Comparison of ENCODE assay signal across 16 mouse cellular contexts in genomic region chr11:102356190-102356589, GRCm38 (mm10). TPM values are rescaled to one million over a fixed set of nuclear protein-coding genes. Genes with fewer than 3 reads are reported as not detected.
"Had no signal": no experiment of that assay in that cellular context is flagged by ENCODE, and none has a peak within 500 bp of the region (broad histone marks: within the 10 kb centered on the region; RNA-seq: fewer than 3 reads in every experiment).

No protein-coding gene starts in this region.

- H3K4me3 ChIP-seq: layer of hippocampus, adult 2 months; limb, embryonic 13.5 days; midbrain, embryonic 13.5 days; stomach, embryonic 15.5 days had no signal

- DNase-seq: kidney, postnatal 10 days; kidney, postnatal 4 days; left cerebral cortex, postnatal 4 days; lung, adult 18-20 months; lung, postnatal 36 days; right cerebral cortex, postnatal 14 days; thymus, adult 2 months; thymus, postnatal 25 days had no signal

- H3K9me3 ChIP-seq: limb, embryonic 13.5 days; midbrain, embryonic 13.5 days; stomach, embryonic 15.5 days had no signal

- H3K4me1 ChIP-seq: midbrain, embryonic 13.5 days; stomach, embryonic 15.5 days had no signal

- H3K27me3 ChIP-seq: midbrain, embryonic 13.5 days; stomach, embryonic 15.5 days had no signal

- H3K36me3 ChIP-seq: limb, embryonic 13.5 days; midbrain, embryonic 13.5 days; stomach, embryonic 15.5 days had no signal

- H3K27ac ChIP-seq: layer of hippocampus, adult 2 months; limb, embryonic 13.5 days; midbrain, embryonic 13.5 days; stomach, embryonic 15.5 days had no signal

- H3K4me2 ChIP-seq: limb, embryonic 13.5 days; midbrain, embryonic 13.5 days; stomach, embryonic 15.5 days had no signal

- ATAC-seq: lung, postnatal 0 days; midbrain, embryonic 13.5 days had no signal

- H3K9ac ChIP-seq: limb, embryonic 13.5 days; midbrain, embryonic 13.5 days; stomach, embryonic 15.5 days had no signal

RNA-seq across cellular contexts. Expression of gene Slc4a1, which starts 9.8 kb away (rescaled TPM):
- polyA plus RNA-seq: testis, adult 2 months; urinary bladder, adult 2 months had no signal

RNA-seq across cellular contexts. Expression of gene Rundc3a, which starts 37.0 kb away (rescaled TPM):
- total RNA-seq: megakaryocyte progenitor cell, adult 5-6 weeks had no signal
